Mouse (Mus musculus): ENCODE data around the gene Fgf13. TPM values are rescaled to one million over a fixed set of nuclear protein-coding genes. Genes with fewer than 3 reads are reported as not detected.

The Fgf13 gene
- polyA plus RNA-seq, 1 experiment from 2014 or later = 10.5 TPM

DNA sequence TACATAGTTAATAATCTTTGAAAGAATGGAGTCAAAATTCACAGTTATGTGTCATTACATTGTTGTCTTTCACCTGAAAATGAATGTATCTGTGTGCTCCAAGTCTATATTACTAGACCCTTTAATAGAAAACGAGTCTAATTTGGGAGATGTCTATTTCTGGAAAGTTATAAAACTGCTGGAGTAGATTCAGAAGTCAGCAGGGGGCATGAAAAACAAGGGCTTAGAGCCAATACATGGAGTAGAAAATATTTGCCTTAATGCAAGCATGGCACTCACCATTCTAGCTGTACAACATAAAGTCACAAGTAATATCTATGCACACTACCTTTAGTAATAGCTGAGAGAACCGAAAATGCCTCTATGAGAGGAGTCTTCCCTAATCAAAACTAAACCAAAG is 19.9 kb downstream of the Fgf13 start:
- Histone ChIP-seq H3K9me3 (ENCODE audit: control insufficient read depth, low read length) (no peaks in the 10 kb centered on the region), H3K4me2 (ENCODE audit: low read depth, severe bottlenecking) (no peak overlapping the region), H3K27ac (replicated peaks; ENCODE audit: low read depth, low read length) (no peak overlapping the region), H3K9ac (ENCODE audit: low read length) (no peak overlapping the region), H3K27me3 (ENCODE audit: control insufficient read depth, insufficient read depth, low read length) (no peaks in the 10 kb centered on the region), H3K36me3 (ENCODE audit: control insufficient read depth, insufficient read depth, low read length) (no peaks in the 10 kb centered on the region), H3K4me1 (ENCODE audit: control insufficient read depth, insufficient read depth, low read length) (no peaks in the 10 kb centered on the region), H3K4me3 (ENCODE audit: low read depth, low read length) (no peak overlapping the region)
- ATAC-seq (ENCODE audit: insufficient number of reproducible peaks, low FRiP score, low TSS enrichment, low read depth) (no peak), DNase-seq (ENCODE audit: low spot score) (no peak)
- 76% methylated on average over 2 of the region's 2 CpGs for WGBS

GRCm38 (mm10) chrX:59508273-59508672 is 59.6 kb downstream of the Fgf13 start:
- Histone ChIP-seq H3K4me1 (ENCODE audit: control insufficient read depth, insufficient read depth, low read length) (no peaks in the 10 kb centered on the region), H3K9ac (ENCODE audit: low read length) (no peak overlapping the region), H3K4me3 (ENCODE audit: low read depth, low read length) (no peak overlapping the region), H3K9me3 (ENCODE audit: control insufficient read depth, low read length) (no peaks in the 10 kb centered on the region), H3K4me2 (ENCODE audit: low read depth, severe bottlenecking) (no peak overlapping the region), H3K27ac (replicated peaks; ENCODE audit: low read depth, low read length) (no peak overlapping the region), H3K27me3 (ENCODE audit: control insufficient read depth, insufficient read depth, low read length) (no peaks in the 10 kb centered on the region), H3K36me3 (ENCODE audit: control insufficient read depth, insufficient read depth, low read length) (no peaks in the 10 kb centered on the region)
- no peak for ATAC-seq (ENCODE audit: insufficient number of reproducible peaks, low FRiP score, low TSS enrichment, low read depth)
- 75% methylated on average over 4 of the region's 4 CpGs for WGBS
- DNase-seq (ENCODE audit: low spot score) = no peak

DNA sequence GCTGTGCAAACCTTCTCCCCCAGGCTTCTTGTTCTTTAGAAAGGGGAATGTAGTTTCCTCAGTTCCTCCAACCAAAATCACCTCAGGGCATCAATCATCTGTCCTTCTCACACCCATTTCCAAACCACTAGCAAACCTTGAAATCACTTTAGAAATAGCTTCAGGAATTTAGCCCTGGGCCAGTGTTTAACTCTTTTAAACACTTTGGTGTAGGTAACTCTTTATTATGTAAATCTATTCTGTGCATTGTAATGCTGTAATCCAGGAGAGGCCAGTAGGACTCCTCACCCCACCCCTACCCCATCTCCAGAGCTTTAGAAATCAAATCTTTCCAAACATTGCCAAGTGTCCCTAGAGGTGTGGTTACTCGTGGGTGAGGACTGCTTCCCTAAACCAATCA is 74.5 kb downstream of the Fgf13 start:
- Histone ChIP-seq H3K4me3 (ENCODE audit: low read depth, low read length) (no peak overlapping the region), H3K4me1 (ENCODE audit: control insufficient read depth, insufficient read depth, low read length) (no peaks in the 10 kb centered on the region), H3K27me3 (ENCODE audit: control insufficient read depth, insufficient read depth, low read length) (no peaks in the 10 kb centered on the region), H3K36me3 (ENCODE audit: control insufficient read depth, insufficient read depth, low read length) (no peaks in the 10 kb centered on the region), H3K4me2 (ENCODE audit: low read depth, severe bottlenecking) (no peak overlapping the region), H3K9me3 (ENCODE audit: control insufficient read depth, low read length) (no peaks in the 10 kb centered on the region), H3K9ac (ENCODE audit: low read length) (no peak overlapping the region), H3K27ac (replicated peaks; ENCODE audit: low read depth, low read length) (no peak overlapping the region)
- DNase-seq (ENCODE audit: low spot score) = no peak
- WGBS = 26% methylated on average over 1 of the region's 1 CpGs
- no peak for ATAC-seq (ENCODE audit: insufficient number of reproducible peaks, low FRiP score, low TSS enrichment, low read depth)

DNA sequence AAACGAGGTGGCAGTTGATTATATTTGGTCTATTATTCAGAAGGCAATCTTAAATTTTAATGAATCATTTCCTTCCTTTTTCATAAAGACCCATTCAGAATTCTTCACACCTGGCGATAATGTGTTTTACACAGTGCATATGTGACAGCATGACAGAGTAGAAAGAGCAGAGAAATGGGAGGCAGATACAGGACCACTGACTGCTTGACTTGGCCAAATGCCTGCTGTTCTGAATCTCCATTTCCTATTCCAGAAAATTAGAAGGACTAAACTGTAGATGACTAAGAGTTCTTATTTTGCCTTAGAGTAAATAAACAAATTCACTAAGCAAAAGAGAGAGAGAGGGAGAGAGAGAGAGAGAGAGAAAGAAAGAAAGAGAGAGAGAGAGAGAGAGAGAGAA is 82.4 kb downstream of the Fgf13 start:
- no peaks in the 10 kb centered on the region for H3K9me3 ChIP-seq (ENCODE audit: control insufficient read depth, low read length)
- H3K9ac ChIP-seq (ENCODE audit: low read length) = no peak overlapping the region
- no peak for ATAC-seq (ENCODE audit: insufficient number of reproducible peaks, low FRiP score, low TSS enrichment, low read depth)
- no peak overlapping the region for H3K4me2 ChIP-seq (ENCODE audit: low read depth, severe bottlenecking)
- 65% methylated on average over 2 of the region's 2 CpGs for WGBS
- DNase-seq (ENCODE audit: low spot score) = no peak
- no peaks in the 10 kb centered on the region for H3K36me3 ChIP-seq (ENCODE audit: control insufficient read depth, insufficient read depth, low read length)
- H3K27ac ChIP-seq (replicated peaks; ENCODE audit: low read depth, low read length) = no peak overlapping the region
- H3K4me3 ChIP-seq (ENCODE audit: low read depth, low read length) = no peak overlapping the region
- no peaks in the 10 kb centered on the region for H3K27me3 ChIP-seq (ENCODE audit: control insufficient read depth, insufficient read depth, low read length)
- no peaks in the 10 kb centered on the region for H3K4me1 ChIP-seq (ENCODE audit: control insufficient read depth, insufficient read depth, low read length)

GRCm38 (mm10) chrX:59402596-59403285 is 165.1 kb downstream of the Fgf13 start:
- no peak for ATAC-seq (ENCODE audit: insufficient number of reproducible peaks, low FRiP score, low TSS enrichment, low read depth)
- Histone ChIP-seq H3K4me1 (ENCODE audit: control insufficient read depth, insufficient read depth, low read length) (no peaks in the 10 kb centered on the region), H3K4me2 (ENCODE audit: low read depth, severe bottlenecking) (no peak overlapping the region), H3K27ac (replicated peaks; ENCODE audit: low read depth, low read length) (no peak overlapping the region), H3K4me3 (ENCODE audit: low read depth, low read length) (no peak overlapping the region), H3K27me3 (ENCODE audit: control insufficient read depth, insufficient read depth, low read length) (no peaks in the 10 kb centered on the region), H3K9ac (ENCODE audit: low read length) (no peak overlapping the region), H3K9me3 (ENCODE audit: control insufficient read depth, low read length) (no peaks in the 10 kb centered on the region), H3K36me3 (ENCODE audit: control insufficient read depth, insufficient read depth, low read length) (no peaks in the 10 kb centered on the region)
- WGBS = 64% methylated on average over 2 of the region's 2 CpGs
- no peak for DNase-seq (ENCODE audit: low spot score)

DNA sequence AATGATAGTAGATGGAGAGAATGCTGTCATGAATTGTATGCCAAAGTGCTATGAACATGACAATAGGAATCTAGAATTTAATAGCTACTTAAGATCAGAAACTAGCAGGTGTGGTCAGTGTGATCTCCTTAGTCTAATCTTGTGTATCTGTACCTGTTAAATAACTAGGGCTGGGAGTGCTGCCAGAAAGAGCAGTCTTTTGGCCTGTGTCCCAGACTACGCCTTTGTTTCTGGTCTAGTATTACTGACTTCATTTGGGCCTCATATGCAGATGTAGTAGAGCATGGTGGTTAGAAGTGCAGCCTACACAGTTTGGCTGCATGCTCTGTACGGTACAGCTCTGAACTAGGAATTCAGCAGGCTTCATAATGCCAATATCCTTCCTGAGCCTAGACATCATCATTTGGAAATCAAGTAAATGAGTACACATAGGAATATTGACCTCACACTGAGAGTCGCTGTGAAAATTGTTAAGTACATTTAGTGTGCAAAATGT is 276.9 kb downstream of the Fgf13 start:
- 84% methylated on average over 3 of the region's 3 CpGs for WGBS
- no peak for DNase-seq (ENCODE audit: low spot score)
- no peaks in the 10 kb centered on the region for H3K4me1 ChIP-seq (ENCODE audit: control insufficient read depth, insufficient read depth, low read length)
- no peak overlapping the region for H3K27ac ChIP-seq (replicated peaks; ENCODE audit: low read depth, low read length)
- no peaks in the 10 kb centered on the region for H3K9me3 ChIP-seq (ENCODE audit: control insufficient read depth, low read length)
- ATAC-seq (ENCODE audit: insufficient number of reproducible peaks, low FRiP score, low TSS enrichment, low read depth) = no peak
- no peak overlapping the region for H3K4me2 ChIP-seq (ENCODE audit: low read depth, severe bottlenecking)
- H3K36me3 ChIP-seq (ENCODE audit: control insufficient read depth, insufficient read depth, low read length) = no peaks in the 10 kb centered on the region
- no peak overlapping the region for H3K9ac ChIP-seq (ENCODE audit: low read length)
- no peak overlapping the region for H3K4me3 ChIP-seq (ENCODE audit: low read depth, low read length)
- H3K27me3 ChIP-seq (ENCODE audit: control insufficient read depth, insufficient read depth, low read length) = no peaks in the 10 kb centered on the region

GRCm38 (mm10) chrX:59251576-59251975 is 316.3 kb downstream of the Fgf13 start:
- no peaks in the 10 kb centered on the region for H3K9me3 ChIP-seq (ENCODE audit: control insufficient read depth, low read length)
- ATAC-seq (ENCODE audit: insufficient number of reproducible peaks, low FRiP score, low TSS enrichment, low read depth) (no peak), DNase-seq (ENCODE audit: low spot score) (no peak)
- no peaks in the 10 kb centered on the region for H3K4me1 ChIP-seq (ENCODE audit: control insufficient read depth, insufficient read depth, low read length)
- H3K4me3 ChIP-seq (ENCODE audit: low read depth, low read length) = no peak overlapping the region
- H3K36me3 ChIP-seq (ENCODE audit: control insufficient read depth, insufficient read depth, low read length) = no peaks in the 10 kb centered on the region
- H3K27ac ChIP-seq (replicated peaks; ENCODE audit: low read depth, low read length) = no peak overlapping the region
- no peak overlapping the region for H3K9ac ChIP-seq (ENCODE audit: low read length)
- H3K4me2 ChIP-seq (ENCODE audit: low read depth, severe bottlenecking) = no peak overlapping the region
- H3K27me3 ChIP-seq (ENCODE audit: control insufficient read depth, insufficient read depth, low read length) = no peaks in the 10 kb centered on the region

DNA sequence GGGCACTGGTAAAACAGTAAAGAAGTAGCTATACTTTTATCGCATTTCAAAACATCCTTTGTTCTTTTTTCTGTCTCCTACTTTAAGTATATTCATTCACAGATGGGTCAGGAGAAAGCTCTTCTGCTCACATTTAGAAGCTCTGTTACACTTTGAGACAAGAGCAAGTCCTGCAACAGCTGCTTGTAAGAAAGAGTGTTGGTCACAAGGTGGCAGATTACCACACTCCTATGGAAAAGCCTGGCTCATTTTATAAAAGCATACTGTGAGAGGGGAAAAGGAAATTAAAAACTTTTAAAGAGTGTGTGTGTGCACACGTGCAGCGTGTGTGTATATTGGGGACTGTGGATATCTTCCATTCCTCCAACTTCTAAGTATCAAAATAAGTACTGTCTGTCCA is 324.1 kb downstream of the Fgf13 start:
- Histone ChIP-seq H3K4me1 (ENCODE audit: control insufficient read depth, insufficient read depth, low read length) (no peaks in the 10 kb centered on the region), H3K4me2 (ENCODE audit: low read depth, severe bottlenecking) (no peak overlapping the region), H3K27me3 (ENCODE audit: control insufficient read depth, insufficient read depth, low read length) (no peaks in the 10 kb centered on the region), H3K27ac (replicated peaks; ENCODE audit: low read depth, low read length) (no peak overlapping the region), H3K4me3 (ENCODE audit: low read depth, low read length) (no peak overlapping the region), H3K36me3 (ENCODE audit: control insufficient read depth, insufficient read depth, low read length) (no peaks in the 10 kb centered on the region), H3K9ac (ENCODE audit: low read length) (no peak overlapping the region), H3K9me3 (ENCODE audit: control insufficient read depth, low read length) (no peaks in the 10 kb centered on the region)
- ATAC-seq (ENCODE audit: insufficient number of reproducible peaks, low FRiP score, low TSS enrichment, low read depth) = no peak
- WGBS = 74% methylated on average over 3 of the region's 3 CpGs
- no peak for DNase-seq (ENCODE audit: low spot score)

- H3K4me2 ChIP-seq (ENCODE audit: low read depth, severe bottlenecking) = no peak overlapping the region
- no peaks in the 10 kb centered on the region for H3K27me3 ChIP-seq (ENCODE audit: control insufficient read depth, insufficient read depth, low read length)
- DNase-seq (ENCODE audit: low spot score) = no peak
- no peaks in the 10 kb centered on the region for H3K36me3 ChIP-seq (ENCODE audit: control insufficient read depth, insufficient read depth, low read length)
- H3K9ac ChIP-seq (ENCODE audit: low read length) = no peak overlapping the region
- WGBS = 89% methylated on average over 3 of the region's 3 CpGs
- H3K4me1 ChIP-seq (ENCODE audit: control insufficient read depth, insufficient read depth, low read length) = no peaks in the 10 kb centered on the region
- H3K27ac ChIP-seq (replicated peaks; ENCODE audit: low read depth, low read length) = no peak overlapping the region
- H3K9me3 ChIP-seq (ENCODE audit: control insufficient read depth, low read length) = no peaks in the 10 kb centered on the region
- no peak for ATAC-seq (ENCODE audit: insufficient number of reproducible peaks, low FRiP score, low TSS enrichment, low read depth)
- H3K4me3 ChIP-seq (ENCODE audit: low read depth, low read length) = no peak overlapping the region
These were observed 324.7 kb downstream of the Fgf13 start for GRCm38 (mm10) chrX:59243176-59243575.

Data from limb, embryonic 11.5 days (tissue).